Mouse (Mus musculus): ENCODE results near the gene Tut4.

The Tut4 gene

DNA sequence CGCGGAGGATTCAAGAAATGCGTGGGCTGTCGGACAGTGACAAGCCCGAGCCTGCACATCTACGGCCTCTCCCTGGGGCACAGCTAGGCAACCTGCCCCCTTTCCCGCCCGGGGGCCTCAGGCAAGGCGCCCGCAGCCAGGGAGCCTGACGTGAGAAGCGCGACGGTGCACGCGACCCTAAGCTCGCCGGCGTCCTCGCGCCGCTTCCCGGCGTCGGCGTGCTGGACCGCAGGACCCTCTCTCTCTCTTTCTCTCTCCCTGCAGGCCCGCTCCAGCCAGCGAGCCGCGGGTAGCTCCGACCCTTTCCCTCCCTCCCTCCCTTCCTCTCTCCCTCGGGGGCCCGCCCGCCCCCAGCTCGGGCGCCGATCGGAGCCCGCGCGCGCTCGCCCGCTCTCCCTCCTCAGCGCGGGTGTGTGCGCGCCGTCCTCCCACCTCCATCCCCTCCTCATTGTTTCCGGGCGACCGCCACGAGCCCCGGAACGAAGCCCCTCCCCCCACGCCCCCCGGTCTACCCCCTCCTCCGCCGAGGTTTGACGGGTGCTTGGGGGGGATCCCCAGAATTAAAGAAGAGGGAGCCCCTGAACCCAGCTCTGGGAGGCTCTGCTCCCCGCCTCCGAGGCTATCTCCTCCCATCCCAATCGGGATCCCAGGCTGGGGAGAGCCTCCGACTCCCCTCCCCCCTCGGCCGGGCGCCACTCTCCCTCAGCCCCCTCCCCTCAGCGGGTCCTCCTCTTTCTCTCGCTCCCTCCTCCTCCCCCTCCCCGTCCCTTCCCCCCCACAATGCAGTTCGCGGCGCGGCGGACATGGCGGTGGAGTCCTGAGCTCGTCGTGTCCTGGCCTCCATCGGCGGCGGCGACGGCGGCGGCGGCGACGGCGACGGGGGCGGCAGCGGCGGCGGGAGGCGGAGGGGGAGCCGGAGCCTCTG lies at the start of gene Tut4:
Tut4 (plus strand) TSS at position 196 of the 925 bp plus-strand sequence.
- peak; percentile 83 to 85 for DNase-seq

DNA sequence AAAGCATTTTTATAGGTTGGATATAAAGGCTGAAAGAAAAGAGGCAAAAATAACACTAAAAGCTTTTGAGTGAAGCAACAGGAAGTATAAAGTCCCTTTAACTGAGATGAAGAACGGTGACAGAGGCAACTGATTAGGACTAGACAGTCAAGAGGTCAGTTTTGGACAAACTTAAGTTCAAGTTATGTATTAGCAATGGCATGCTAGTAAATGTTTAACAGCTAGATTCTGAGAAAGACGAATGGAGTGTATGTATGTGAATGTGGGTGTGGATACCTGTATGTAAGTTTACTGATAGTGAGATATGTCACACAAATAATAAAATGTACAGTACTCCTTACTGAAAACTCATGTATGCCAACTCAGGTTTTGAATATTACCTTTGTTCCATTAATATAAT lies 34.6 kb upstream of the Tut4 start:
- no peak for DNase-seq

DNA sequence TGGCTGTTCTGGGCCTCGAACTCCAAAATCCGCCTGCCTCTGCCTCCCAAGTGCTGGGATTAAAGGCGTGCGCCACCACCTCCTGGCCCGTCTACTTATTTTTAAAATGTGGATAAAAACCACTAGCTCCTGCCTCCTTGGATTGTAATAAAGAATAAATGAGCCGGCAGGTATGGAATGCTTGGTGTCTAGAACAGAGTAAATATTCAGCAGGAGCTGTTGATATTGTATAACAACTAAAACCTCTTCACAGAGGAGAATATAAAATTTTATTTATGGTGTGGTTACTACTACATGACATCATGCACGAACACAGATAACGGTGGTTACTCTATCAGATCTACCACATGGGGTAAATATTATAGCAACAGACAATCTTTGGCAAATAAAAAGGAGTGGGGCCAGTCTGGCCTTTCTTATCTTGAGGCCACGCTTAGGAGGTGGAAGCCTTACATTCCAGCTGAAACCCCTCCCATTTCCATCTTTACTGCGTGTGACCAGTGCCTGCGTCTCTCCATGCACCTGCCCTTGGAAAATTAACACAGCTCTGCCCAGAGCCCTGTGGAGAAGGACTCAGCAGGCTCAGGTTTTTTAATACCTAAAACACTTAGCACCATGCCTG lies 31.4 kb upstream of the Tut4 start:
- DNase-seq: no peak

DNA sequence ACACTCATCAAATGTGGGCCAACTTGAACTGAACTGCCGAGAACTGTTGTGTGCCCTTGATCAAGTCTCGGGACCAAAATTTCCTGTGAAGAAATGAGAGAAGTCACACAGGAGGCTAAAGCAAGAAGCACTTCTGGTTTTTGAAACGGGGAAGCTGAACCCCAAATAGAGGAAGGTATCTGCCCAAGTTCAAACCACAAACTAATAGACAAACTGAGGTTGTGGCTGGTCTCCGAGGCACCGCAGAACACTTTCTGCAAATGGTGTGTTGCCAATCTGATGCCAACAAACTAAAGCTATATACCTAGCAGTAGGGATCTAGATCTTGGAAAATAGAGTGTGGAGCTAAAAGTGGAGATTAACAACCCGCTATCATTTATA lies 30.9 kb upstream of the Tut4 start:
- DNase-seq: no peak

DNA sequence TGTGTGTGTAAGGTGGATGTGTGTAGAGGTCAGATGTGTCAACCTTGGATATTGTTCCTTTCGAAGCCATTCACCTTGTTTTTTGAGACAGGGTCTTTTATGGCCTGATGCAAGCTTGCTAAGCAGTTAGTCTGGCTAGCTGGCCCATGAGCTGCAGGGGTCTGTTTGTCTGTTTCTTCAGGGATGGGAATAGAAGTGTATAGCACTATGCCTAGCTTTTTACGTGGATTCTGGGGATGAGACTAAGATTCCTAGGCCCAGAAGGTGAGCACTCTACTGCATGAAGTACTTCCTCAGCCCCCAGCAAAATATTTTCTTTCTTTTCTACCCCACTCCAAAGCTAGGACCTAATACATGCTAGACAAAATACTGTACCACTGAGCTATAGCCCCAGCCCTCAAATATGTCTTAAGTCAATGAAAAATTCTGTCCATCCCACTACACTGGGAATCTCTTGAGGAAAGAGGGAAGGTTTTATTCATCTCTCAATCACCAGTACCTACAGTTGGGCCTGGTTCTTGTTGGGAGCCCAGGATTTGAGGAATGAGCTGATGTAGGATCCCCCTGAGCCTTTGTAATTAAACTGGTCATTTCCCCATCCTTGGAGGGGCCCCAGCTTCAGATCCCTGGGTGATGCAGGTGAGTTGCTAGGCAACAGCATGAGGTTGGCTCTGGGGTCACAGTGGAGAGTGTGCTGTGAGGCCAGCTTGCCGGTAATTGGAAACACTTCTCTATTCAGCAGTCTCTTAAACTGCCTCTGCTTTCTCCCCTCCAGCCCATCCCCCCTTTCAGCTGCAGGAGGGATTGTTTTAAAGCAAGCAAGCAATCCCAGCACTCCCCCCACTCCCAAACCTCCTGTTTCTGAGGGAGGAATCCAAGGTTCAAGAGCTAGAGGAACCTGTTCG lies 28.3 kb upstream of the Tut4 start:
- no peak for DNase-seq

DNA sequence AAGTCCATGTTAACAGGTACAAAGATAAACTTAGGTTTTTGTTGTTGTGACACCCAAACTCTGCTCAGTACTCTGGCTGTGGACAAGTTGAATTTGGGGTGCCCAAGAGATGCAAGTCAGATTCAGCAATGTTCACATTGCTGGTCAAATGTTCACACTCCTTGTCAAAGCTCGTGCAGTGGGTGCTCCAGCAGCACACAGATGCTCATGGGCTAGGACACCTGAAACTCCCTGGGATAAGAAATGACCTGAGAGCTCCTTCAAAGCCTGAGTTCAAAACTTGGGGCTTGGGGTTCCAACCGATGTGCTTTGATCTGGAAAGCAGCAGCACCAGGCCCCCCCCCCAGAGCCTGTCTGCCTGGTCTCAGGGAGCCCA lies 27.7 kb upstream of the Tut4 start:
- no peak for DNase-seq

DNA sequence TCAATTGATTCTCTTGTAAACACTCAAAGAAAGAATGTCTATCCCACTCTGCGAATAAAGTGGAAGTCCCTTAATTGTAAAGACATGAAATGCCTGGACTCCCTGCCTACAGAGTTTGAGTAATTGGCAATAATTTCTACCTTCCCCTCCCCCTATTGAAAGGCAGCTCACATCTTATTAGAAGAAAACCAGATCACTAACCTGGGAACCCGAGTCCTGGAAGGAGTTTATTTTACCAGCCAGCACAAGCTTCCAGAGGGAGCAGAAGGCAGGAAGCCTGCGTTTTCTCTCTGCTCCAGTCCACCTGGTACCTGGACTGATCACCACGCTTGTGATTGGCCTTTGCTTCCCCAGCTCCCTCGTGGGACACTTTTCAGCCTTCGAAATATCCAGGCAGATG lies 25.9 kb upstream of the Tut4 start:
- no peak for DNase-seq

DNA sequence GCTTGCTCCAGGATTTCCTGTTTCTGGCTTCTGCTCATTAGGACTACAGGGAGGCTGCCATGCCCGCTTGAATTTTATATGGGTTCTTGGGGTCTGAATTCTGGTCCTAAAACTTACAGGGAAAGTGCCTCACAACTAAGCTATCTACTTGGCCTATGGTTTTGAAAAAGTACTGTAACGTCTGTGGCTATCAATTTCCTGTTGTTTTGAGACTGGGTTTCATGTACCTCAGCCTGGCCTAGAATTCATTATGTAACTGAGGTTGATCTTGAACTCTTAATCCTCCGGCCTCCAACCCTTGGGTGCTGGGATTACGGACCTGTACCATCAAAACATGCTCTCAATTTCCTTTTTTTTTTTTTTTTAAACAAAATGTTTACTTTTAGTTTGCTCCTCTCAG lies 25.0 kb upstream of the Tut4 start:
- no peak for DNase-seq

DNA sequence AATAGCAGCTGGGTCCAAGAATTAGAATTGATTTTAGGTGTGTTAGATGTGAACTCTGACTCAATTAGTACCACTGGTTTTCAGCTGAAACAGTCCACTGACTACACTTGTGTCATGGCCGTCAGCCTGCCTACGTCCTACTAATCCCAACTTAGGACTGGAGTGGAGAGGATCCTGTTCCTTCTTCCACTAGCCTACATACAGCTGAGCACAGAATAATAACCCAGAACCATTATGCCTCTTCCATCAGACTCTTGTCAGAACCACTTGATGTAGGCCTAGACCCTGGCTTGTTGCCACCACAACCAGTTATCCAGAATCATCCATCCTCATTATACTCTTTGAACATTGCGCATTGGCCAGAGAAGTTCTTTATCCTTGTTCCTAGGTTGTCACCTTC lies 24.4 kb upstream of the Tut4 start:
- DNase-seq: no peak

DNA sequence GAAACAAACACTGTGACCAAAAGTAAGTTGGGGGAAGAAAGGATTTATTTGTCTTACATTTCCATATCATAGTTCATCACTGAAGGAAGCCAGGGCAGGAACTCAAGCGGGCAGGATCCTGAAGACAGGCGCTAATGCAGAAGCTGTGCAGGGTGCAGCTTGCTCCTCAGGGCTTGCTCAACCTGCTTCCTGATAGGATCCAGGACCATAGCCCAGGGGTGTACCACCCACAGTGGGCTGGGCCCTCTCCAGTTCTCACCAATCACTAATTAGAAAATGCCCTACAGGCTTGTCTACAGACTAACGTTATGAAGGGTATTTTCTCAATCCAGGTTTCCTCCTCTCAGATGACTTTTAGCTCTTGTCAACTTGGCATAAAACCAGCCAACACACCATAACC lies 23.6 kb upstream of the Tut4 start:
- DNase-seq: no peak

DNA sequence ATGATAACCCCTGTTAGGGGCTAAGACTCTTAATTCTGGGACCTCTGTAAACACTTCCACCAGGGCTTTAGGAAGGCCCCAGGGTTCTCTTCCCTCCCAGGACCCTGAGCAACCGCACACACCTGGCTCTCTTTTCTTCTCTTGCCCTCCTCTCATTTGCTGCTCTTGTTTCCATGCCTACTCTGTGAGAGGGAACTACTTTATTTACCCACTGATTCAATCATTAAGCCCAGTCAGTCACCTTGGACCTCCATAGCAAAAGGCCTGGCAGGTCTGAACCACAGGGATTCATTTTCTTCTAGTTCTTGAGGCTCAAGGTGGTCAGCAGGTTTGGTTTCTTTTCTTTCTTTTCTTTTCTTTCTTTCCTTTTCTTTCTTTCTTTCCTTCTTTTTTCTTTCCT lies 23.0 kb upstream of the Tut4 start:
- no peak for DNase-seq

DNA sequence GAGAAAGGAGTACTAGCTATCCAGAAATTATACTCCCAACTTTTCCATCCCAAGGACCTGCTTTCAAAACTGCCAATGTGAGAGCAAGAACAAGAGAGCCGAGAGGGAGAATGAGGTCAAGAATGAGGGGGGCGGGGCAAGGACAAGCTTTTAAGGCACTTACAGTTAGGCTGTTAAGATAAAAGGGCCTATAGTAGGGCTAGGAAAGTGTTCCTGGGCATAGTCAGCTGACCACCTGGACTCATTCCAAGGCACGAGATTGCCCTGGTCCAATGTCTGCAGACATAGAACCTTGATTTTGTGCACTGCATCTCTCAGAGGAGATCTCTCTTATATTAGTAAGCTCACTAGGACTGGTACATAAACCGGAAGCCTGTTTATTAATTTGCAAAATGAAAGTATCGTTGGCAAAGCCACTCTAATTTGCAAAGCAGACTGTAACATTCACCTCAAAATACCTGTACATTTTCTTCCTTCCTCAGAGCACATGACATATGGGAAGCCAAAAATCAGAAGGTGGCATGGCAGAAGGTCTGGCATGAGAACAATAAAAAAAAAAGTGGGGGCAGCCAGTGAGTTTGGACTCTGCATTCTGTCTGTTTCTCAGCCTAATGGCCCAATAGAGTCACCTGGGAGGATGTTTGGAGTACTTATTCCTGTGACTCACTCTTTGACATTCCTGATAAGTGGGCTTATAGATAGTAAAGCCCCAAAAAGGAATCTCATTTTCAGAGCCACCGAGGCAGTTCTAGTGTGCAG lies 21.0 kb upstream of the Tut4 start:
- no peak for DNase-seq

DNA sequence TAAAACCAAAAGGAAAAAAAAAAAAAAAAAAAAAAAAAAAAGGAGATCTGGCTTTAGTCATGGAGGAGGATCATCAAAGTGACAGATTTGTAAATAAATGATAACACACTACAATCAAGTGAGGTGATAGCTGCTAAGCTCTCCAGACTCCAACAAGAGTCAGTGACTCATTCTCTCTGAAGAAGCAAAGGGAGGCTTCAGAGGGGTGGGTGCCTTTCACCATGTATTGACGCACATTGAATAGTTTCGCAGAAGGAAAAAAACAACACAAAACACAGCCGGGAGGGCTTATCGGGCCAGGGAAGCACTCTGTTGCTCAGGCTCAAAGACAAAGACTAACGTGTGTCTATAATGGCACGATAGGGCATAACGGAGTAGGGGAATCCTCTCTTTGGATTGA lies 11.1 kb upstream of the Tut4 start:
- no peak for DNase-seq

DNA sequence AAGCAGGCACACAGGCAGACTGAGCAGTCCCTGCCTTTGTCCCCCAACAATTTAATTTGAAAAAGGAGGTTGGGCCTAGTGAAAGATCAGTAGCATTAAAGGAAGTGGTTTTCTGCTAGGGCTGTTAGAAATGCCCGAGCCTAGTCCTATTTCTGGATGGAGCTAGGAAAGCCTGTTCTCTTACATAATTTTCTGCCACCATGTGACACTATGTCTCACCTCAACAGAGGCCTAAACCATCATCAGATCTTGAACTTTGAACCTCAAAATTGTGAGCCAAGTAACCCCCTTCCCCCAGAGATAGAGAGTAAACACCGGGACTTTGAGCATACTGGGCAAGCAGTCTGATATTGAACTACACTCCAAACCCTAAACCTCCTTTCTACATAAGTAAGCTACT lies 3.2 kb upstream of the Tut4 start:
- no peak for DNase-seq

DNA sequence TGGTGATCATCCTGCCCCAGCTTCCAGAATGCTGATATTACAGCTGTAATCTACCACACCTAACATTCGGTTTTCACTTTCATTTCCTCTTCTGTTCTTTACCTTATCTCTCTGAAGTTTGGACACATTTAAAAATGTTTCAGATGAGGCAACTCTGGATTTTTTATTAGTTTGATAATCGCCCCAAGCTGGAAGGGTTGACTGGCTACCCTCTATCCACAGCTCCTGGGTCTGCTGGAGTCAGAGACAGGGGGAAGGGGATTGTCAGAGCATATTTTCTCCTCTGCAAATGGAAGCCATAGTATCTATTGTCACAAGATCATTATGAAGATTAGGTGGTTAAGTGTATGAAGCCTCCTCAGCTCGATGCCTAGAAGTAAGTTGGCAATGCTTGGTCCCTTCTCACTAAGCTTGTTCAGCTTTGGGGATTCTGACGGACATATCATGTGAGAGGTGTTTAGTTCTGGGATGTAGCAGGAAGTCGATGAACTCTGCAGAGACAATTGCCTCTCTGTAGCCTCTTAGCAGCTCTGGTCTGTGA lies 955 bp upstream of the Tut4 start:
- peak in 1 of 2 experiments; percentile 4 for DNase-seq

DNA sequence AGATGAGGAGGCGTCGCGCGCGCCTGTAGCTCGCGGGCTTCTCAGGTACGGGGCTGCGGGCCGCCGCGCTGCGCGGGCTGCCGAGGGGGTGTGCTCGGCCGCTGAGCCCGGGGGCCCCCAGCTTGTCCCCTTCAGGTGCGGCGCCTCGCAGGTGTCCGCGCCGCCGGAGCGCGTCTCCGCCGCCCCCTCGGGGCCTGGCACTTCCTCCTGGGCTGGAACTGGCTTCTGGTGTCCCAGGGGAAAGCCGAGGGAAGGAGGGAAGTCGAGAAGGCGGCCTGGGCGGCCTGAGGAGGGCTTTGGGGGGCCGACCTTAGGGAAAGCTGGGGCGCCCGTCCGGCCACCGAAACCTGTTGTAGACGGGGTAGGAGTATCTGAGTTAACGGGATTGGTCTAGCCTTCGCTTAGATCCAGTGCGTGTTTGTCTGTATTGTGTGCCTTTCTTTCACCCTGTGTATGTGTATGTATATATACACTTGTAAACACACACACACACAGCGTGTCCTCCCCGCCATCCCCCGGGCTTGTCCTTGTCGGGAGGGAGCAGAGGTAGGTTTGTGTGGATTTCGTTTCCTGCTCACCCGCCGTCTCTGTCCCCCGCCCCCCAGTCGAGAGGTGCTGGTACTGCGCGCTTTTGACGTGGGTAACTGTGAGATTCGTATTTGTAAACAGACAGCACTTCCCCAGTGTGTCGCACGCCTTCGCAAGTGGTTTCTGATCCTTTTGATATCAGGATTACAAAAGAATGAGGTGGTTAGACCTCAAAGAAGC lies 1.1 kb downstream of the Tut4 start:
- DNase-seq: peak; percentile 86 to 87

DNA sequence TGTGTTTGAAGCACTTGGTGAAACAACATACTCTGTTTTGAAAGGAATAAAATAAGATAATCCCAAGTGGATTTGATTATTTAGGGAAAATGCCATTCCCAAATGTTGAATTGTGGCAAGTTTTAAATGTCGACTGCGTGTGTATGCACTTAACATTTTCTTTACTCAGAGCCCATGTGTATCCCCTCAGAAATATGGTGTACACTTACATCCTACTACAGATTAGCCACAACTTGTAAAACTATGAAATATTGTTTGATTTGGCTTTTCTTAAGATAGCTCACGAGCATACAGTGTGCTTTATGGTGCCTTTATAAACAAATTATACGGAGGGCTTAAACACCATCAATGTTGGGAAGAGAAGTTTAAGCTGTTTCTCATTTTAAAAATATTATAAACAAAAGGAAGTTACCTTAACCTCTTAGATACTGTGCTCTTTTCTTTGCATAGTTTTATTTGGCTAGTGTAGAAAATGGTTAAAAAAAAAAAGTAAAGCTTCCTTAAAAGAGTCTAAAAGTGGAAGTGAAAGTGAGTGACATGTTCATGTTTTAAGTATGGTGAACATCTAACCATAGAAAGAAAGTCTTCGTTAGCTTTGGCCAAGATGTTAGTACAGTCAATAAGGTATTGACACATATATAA lies 2.2 kb downstream of the Tut4 start:
- no peak for DNase-seq

DNA sequence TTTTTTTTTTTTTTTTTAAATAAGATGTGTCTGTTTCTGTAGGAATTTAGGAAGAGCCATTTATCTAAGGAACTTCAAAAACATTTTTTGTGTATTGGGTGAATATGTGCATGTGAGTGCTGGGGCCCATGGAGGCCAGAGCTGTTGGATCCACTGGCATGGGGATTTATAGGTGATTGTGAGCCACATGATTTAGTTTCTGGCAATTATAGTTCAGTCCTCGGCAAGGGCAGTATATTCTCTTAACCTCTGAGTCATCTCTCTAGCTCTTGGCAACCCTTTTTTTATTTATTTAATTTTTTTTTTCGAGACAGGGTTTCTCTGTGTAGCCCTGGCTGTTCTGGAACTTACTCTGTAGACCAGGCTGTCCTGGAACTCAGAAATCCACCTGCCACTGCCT lies 14.4 kb downstream of the Tut4 start:
- DNase-seq: no peak

DNA sequence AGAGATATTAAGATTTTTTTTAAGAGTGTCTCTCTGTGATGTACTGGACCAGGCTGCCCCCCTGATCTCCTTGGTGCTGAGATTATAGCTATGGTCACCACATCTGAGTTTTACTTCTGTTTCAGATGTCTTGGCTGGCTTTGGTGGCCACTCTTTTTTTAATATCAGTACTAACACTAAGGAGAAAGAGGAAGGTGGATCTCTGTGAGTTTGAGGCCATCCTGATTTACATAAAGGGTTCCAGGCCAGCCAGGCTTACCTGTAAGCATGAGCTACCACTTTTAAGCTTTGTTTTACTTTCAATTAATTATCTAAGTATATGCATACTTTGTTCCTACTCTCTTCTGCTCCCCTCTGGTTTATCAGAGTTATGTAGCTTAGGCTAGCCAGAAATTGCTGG lies 23.6 kb downstream of the Tut4 start:
- DNase-seq: no peak

DNA sequence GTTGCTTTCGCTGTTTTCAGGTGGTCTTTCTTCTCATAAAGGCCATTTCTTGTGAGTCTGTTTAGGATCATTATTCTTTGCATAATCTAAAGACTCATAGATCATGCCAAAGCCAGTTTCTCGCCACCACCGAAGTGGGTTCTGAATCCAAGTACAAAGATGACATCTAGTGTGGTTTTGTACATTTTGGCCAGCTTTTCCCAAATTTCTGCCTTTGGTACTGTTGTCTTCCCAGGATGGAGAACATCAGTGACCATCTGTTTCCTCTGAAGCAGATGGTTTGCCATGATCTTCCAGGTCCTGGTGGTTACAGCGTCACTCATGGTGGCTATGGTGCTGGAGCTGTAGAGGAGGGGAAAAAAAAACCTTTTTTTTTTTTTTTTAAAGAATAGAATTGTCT lies 25.0 kb downstream of the Tut4 start:
- no peak for DNase-seq

DNA sequence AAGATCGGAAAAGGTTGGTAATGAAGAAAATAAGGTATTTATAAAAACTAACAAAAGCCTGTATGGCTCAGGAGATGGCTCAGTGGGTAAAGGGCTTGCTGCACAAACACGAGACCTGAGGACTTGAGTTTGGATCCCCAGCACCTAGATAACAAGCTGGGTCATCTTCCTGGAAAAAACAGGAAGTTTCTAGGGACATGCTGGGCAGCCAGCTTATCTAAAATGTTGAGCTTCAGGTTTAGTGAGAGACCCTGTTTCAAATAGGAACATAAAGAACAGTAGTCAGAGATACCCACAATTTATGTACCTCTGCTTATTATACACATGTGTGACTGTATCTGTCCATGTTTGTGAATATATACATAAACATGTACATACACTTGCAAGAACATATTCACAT lies 43.8 kb downstream of the Tut4 start:
- no peak for DNase-seq

Measured in thymus, postnatal 36 days (tissue).